Mouse (Mus musculus) splenic B cell, adult 2 months (primary cell): Measurements from ENCODE around the gene Vmn2r56.
"Not testable (repeated sequence)": the region's sequence is repeated elsewhere in the genome, so short reads cannot be mapped to it uniquely, and the experiment has no call there.

ENCODE experiments used
- DNase-seq: peaks from one replicate; pipeline ENCODE4 v3.0.0-alpha.2; 2011; ENCODE audit warnings: low read depth, low spot score
- H3K27me3 ChIP-seq: 2 replicates; pipeline ENCODE4 v1.6.1; 2012; ENCODE audit warnings: mild to moderate bottlenecking, low read length, moderate library complexity, mixed read lengths; ENCODE audit not compliant: control insufficient read depth, poor library complexity, insufficient read depth, severe bottlenecking
- H3K36me3 ChIP-seq: 2 replicates; pipeline ENCODE4 v1.6.1; 2012; ENCODE audit warnings: mild to moderate bottlenecking, low read length, moderate library complexity, mixed read lengths; ENCODE audit not compliant: control insufficient read depth, poor library complexity, insufficient read depth, severe bottlenecking

Gene Vmn2r56

GRCm38 (mm10) chr7:12734904-12735303, at the start of gene Vmn2r56:
Gene Vmn2r56, minus strand, starts transcription at chr7:12735004.
- Histone ChIP-seq H3K36me3 (no peaks in the 10 kb centered on the region), H3K27me3 (no peaks in the 10 kb centered on the region)
- no peak for DNase-seq

- peak; percentile 84 for DNase-seq
- H3K36me3 ChIP-seq, result no peaks in the 10 kb centered on the region
- H3K27me3 ChIP-seq, result no peaks in the 10 kb centered on the region
Observed at GRCm38 (mm10) chr7:12780151-12780830, 45.5 kb upstream of the Vmn2r56 start.

- no peaks in the 10 kb centered on the region for H3K27me3 ChIP-seq
- no peak for DNase-seq
Observed at GRCm38 (mm10) chr7:12779782-12780150, 45.0 kb upstream of the Vmn2r56 start.

GRCm38 (mm10) chr7:12779141-12779540, 44.3 kb upstream of the Vmn2r56 start:
- DNase-seq, result no peak
- no peaks in the 10 kb centered on the region for H3K36me3 ChIP-seq
- no peaks in the 10 kb centered on the region for H3K27me3 ChIP-seq

More at GRCm38 (mm10) chr7:12779782-12780150, 45.0 kb upstream of the Vmn2r56 start:
- H3K36me3 ChIP-seq, result no peaks in the 10 kb centered on the region

- DNase-seq, result no peak
- Histone ChIP-seq H3K36me3 (no peaks in the 10 kb centered on the region), H3K27me3 (no peaks in the 10 kb centered on the region)
Observed at GRCm38 (mm10) chr7:12774606-12775005, 39.8 kb upstream of the Vmn2r56 start.

GRCm38 (mm10) chr7:12774111-12774510, 39.3 kb upstream of the Vmn2r56 start:
- Histone ChIP-seq H3K36me3 (no peaks in the 10 kb centered on the region), H3K27me3 (no peaks in the 10 kb centered on the region)
- no peak for DNase-seq

- Histone ChIP-seq H3K27me3 (no peaks in the 10 kb centered on the region), H3K36me3 (no peaks in the 10 kb centered on the region)
- DNase-seq, result no peak
Observed at GRCm38 (mm10) chr7:12749431-12750198, 14.8 kb upstream of the Vmn2r56 start.

- not testable (repeated sequence) for DNase-seq, H3K36me3 ChIP-seq, H3K27me3 ChIP-seq
Observed at GRCm38 (mm10) chr7:12684903-12685302, 49.9 kb downstream of the Vmn2r56 start, which contains the start of gene Vmn2r55. Gene Vmn2r55, minus strand, starts transcription at chr7:12685003.

GRCm38 (mm10) chr7:12640219-12640618, 94.6 kb downstream of the Vmn2r56 start, which contains the start of gene Vmn2r54:
Gene Vmn2r54, minus strand, starts transcription at chr7:12640319.
- H3K36me3 ChIP-seq, H3K27me3 ChIP-seq, DNase-seq: not testable (repeated sequence)
